Comparison of ENCODE assay signal across 32 mouse cellular contexts in genomic region chr6:92126861-92127468, GRCm38 (mm10). TPM values are rescaled to one million over a fixed set of nuclear protein-coding genes. Genes with fewer than 3 reads are reported as not detected.
A peak's percentile ranks its signal among the peaks of the same experiment; 100 is the strongest.
DNase-seq lines count a peak whose midpoint lies in the region; ATAC-seq and TF ChIP-seq lines count a peak whose summit lies in the region.
"Had no signal": no experiment of that assay in that cellular context is flagged by ENCODE, and none has a peak within 500 bp of the region (broad histone marks: within the 10 kb centered on the region; RNA-seq: fewer than 3 reads in every experiment).

No protein-coding gene starts in this region.

- no peak for TF ChIP-seq POLR2A in bone marrow macrophage, adult 2 months (IDR thresholded peaks at IDR 0.05; ENCODE audit: borderline replicate concordance, low read depth, low read length)

- no peak for TF ChIP-seq EP300 in lung, postnatal 0 days (IDR thresholded peaks at IDR 0.05)

- WGBS in lung, postnatal 0 days, result 94% methylated on average over 1 of the region's 1 CpGs
- 17% methylated on average over 1 of the region's 1 CpGs for WGBS in macrophage (ENCODE audit: missing documents)
- WGBS in forebrain, embryonic 12.5 days, result 95% methylated on average over 1 of the region's 1 CpGs
- 91% methylated on average over 1 of the region's 1 CpGs for WGBS in intestine, embryonic 15.5 days

- no peaks in the 10 kb centered on the region for H3K9me3 ChIP-seq in lung, postnatal 0 days (ENCODE audit: low read length)
- no peaks in the 10 kb centered on the region for H3K9me3 ChIP-seq in forebrain, embryonic 12.5 days
- H3K9me3 ChIP-seq in intestine, embryonic 15.5 days, result no peaks in the 10 kb centered on the region
- H3K9me3 ChIP-seq: embryonic facial prominence, embryonic 12.5 days; heart, embryonic 10.5 days; kidney, embryonic 15.5 days; limb, embryonic 13.5 days; lung, embryonic 15.5 days; midbrain, embryonic 12.5 days; neural tube, embryonic 13.5 days had no signal

- H3K9ac ChIP-seq in lung, postnatal 0 days (replicated peaks; ENCODE audit: low read depth), result no peak overlapping the region
- no peak overlapping the region for H3K9ac ChIP-seq in forebrain, embryonic 12.5 days
- H3K9ac ChIP-seq in intestine, embryonic 15.5 days, result no peak overlapping the region
- H3K9ac ChIP-seq: embryonic facial prominence, embryonic 12.5 days; hindbrain, embryonic 14.5 days; kidney, embryonic 15.5 days; limb, embryonic 13.5 days; lung, embryonic 15.5 days; midbrain, embryonic 12.5 days; neural tube, embryonic 13.5 days had no signal

- H3K4me1 ChIP-seq in lung, postnatal 0 days (ENCODE audit: insufficient read depth, low read depth, low read length), result no peaks in the 10 kb centered on the region; the same call in 1 of the 2 replicates
- H3K4me1 ChIP-seq in bone marrow macrophage, adult 2 months (ENCODE audit: control insufficient read depth, insufficient read depth, low read length), result peaks cover 12% of the 10 kb centered on the region
- 0 out of 2 replicates have a peak, but pooled peaks cover under 1% of the 10 kb centered on the region for H3K4me1 ChIP-seq in forebrain, embryonic 12.5 days
- no peaks in the 10 kb centered on the region for H3K4me1 ChIP-seq in intestine, embryonic 15.5 days (replicated peaks)
- H3K4me1 ChIP-seq: limb, embryonic 13.5 days; midbrain, embryonic 12.5 days; neural tube, embryonic 13.5 days had no signal

- no peak for ATAC-seq in lung, postnatal 0 days
- peak; percentile 39; the same call in 1 of the 2 replicates for ATAC-seq in neutrophil, adult 5-6 weeks (ENCODE audit: extremely low read depth, insufficient number of reproducible peaks, low FRiP score, poor library complexity, severe bottlenecking)
- no peak for ATAC-seq in activated CD4-positive, CD25-positive, alpha-beta regulatory T cell, adult 4 months
- ATAC-seq in forebrain, embryonic 12.5 days (ENCODE audit: low FRiP score), result no peak
- no peak for ATAC-seq in intestine, embryonic 15.5 days
- ATAC-seq: CD4-positive, CD25-positive, alpha-beta regulatory T cell, adult 4 months; forebrain, embryonic 16.5 days; Patski had no signal

- peaks cover 81% of the 10 kb centered on the region for H3K79me2 ChIP-seq in macrophage (ENCODE audit: inconsistent target)

- H3K36me3 ChIP-seq in lung, postnatal 0 days (ENCODE audit: insufficient read depth, low read length), result no peaks in the 10 kb centered on the region
- H3K36me3 ChIP-seq in macrophage (ENCODE audit: inconsistent target), result no peaks in the 10 kb centered on the region
- no peaks in the 10 kb centered on the region for H3K36me3 ChIP-seq in forebrain, embryonic 12.5 days (replicated peaks)
- no peaks in the 10 kb centered on the region for H3K36me3 ChIP-seq in intestine, embryonic 15.5 days
- H3K36me3 ChIP-seq: heart, embryonic 10.5 days; lung, embryonic 15.5 days; midbrain, embryonic 12.5 days; neural tube, embryonic 13.5 days had no signal

- no peak overlapping the region for H3K4me2 ChIP-seq in lung, postnatal 0 days (replicated peaks; ENCODE audit: low read depth, low read length)
- H3K4me2 ChIP-seq in forebrain, embryonic 12.5 days, result no peak overlapping the region
- H3K4me2 ChIP-seq in intestine, embryonic 15.5 days (replicated peaks), result no peak overlapping the region
- H3K4me2 ChIP-seq: embryonic facial prominence, embryonic 12.5 days; hindbrain, embryonic 14.5 days; kidney, embryonic 15.5 days; limb, embryonic 13.5 days; liver, embryonic 11.5 days; lung, embryonic 15.5 days; midbrain, embryonic 12.5 days; neural tube, embryonic 13.5 days had no signal

- no peak overlapping the region for H3K4me3 ChIP-seq in lung, postnatal 0 days (ENCODE audit: low read depth, low read length)
- no peak overlapping the region for H3K4me3 ChIP-seq in bone marrow macrophage, adult 2 months (ENCODE audit: insufficient read depth, low read length)
- H3K4me3 ChIP-seq in macrophage (ENCODE audit: inconsistent target), result no peak overlapping the region
- no peak overlapping the region for H3K4me3 ChIP-seq in forebrain, embryonic 12.5 days (replicated peaks)
- no peak overlapping the region for H3K4me3 ChIP-seq in intestine, embryonic 15.5 days (replicated peaks)
- H3K4me3 ChIP-seq: embryonic facial prominence, embryonic 12.5 days; heart, embryonic 10.5 days; kidney, embryonic 15.5 days; layer of hippocampus, adult 2 months; left cerebral cortex, adult 2 months; limb, embryonic 13.5 days; lung, embryonic 15.5 days; midbrain, embryonic 12.5 days; neural tube, embryonic 13.5 days had no signal

- no peak overlapping the region for H3K27ac ChIP-seq in lung, postnatal 0 days (ENCODE audit: low read length)
- peak overlapping the region; percentile 21 for H3K27ac ChIP-seq in bone marrow macrophage, adult 2 months (ENCODE audit: insufficient read depth, low read depth, low read length)
- peak overlapping the region; percentile 19 for H3K27ac ChIP-seq in macrophage
- no peak overlapping the region for H3K27ac ChIP-seq in forebrain, embryonic 12.5 days
- no peak overlapping the region for H3K27ac ChIP-seq in intestine, embryonic 15.5 days
- H3K27ac ChIP-seq: embryonic facial prominence, embryonic 12.5 days; heart, embryonic 10.5 days; hindbrain, embryonic 14.5 days; kidney, embryonic 15.5 days; layer of hippocampus, adult 2 months; left cerebral cortex, adult 2 months; limb, embryonic 13.5 days; lung, embryonic 15.5 days; midbrain, embryonic 12.5 days; neural tube, embryonic 13.5 days had no signal

- H3K27me3 ChIP-seq in lung, postnatal 0 days (replicated peaks; ENCODE audit: insufficient read depth, low read length), result no peaks in the 10 kb centered on the region
- H3K27me3 ChIP-seq in forebrain, embryonic 12.5 days, result no peaks in the 10 kb centered on the region
- no peaks in the 10 kb centered on the region for H3K27me3 ChIP-seq in intestine, embryonic 15.5 days (replicated peaks)
- H3K27me3 ChIP-seq: embryonic facial prominence, embryonic 12.5 days; kidney, embryonic 15.5 days; limb, embryonic 13.5 days; lung, embryonic 15.5 days; midbrain, embryonic 12.5 days; neural tube, embryonic 13.5 days; Patski had no signal

- no peak for TF ChIP-seq CTCF in lung, postnatal 0 days (IDR thresholded peaks at IDR 0.05)
- TF ChIP-seq CTCF in bone marrow macrophage, adult 2 months (IDR thresholded peaks at IDR 0.05; ENCODE audit: low read depth, low read length), result no peak

- DNase-seq in lung, postnatal 0 days (ENCODE audit: low spot score), result peak; percentile 12
- no peak for DNase-seq in lung, postnatal 4 days
- DNase-seq: adrenal gland, postnatal 14 days; cerebellum, adult 8-10 months; cerebellum, postnatal 25 days; embryo, embryonic 11 days; gastrocnemius, postnatal 10 days; heart, adult 11 months; heart, postnatal 4 days; kidney, adult 11 months; kidney, postnatal 25 days; thymus, postnatal 14 days had no signal

RNA-seq across cellular contexts. Expression of gene Nr2c2, which starts 35.8 kb away (rescaled TPM):
- 14.7 and 15.7 TPM in 2 replicates for polyA plus RNA-seq in lung, postnatal 0 days (2015; fragmentation: Nextera tagmentation; extraction: Ambion mirVana)
- polyA plus RNA-seq in bone marrow macrophage, adult 2 months (2012; ENCODE audit: insufficient read depth, insufficient read length, missing spikeins), result 26.2 and 28.2 TPM in 2 replicates
- 100 to 1,000 TPM in 4 of 26 experiments, 10 to 100 TPM in 22; 42.1 to 117 (median 86.8) TPM for total RNA-seq in macrophage (2018; cell fraction: chromatin; rRNA removed)
- 10 to 100 TPM in 25 of 26 experiments, 1 to 10 TPM in 1; 8.2 to 25.1 (median 16.6) TPM for total RNA-seq in macrophage (2018; cell fraction: cytosol; rRNA removed)
- 10 to 100 TPM; 27.0 to 74.3 (median 51.0) TPM for total RNA-seq in macrophage (2018; cell fraction: nucleus; rRNA removed)
- 7.5 to 11.6 TPM (median 8.7 TPM) in 3 replicates for polyA plus RNA-seq in macrophage (2018)
- 69.7 and 77.7 TPM in 2 replicates for total RNA-seq in neutrophil, adult 5-6 weeks (2017)
- 10 to 100 TPM; 66.0 to 72.5 TPM for polyA plus RNA-seq in activated CD4-positive, CD25-positive, alpha-beta regulatory T cell, adult 4 months (2017; shearing (Covaris generic))
- 24.0 and 36.0 TPM in 2 replicates for polyA plus RNA-seq in forebrain, embryonic 12.5 days (2016; fragmentation: Nextera tagmentation; extraction: Ambion mirVana)
- 18.3 and 19.3 TPM in 2 replicates for polyA plus RNA-seq in intestine, embryonic 15.5 days (2015; fragmentation: Nextera tagmentation; extraction: Ambion mirVana)

RNA-seq across cellular contexts. Expression of gene Mrps25, which starts 56.9 kb away (rescaled TPM):
- polyA plus RNA-seq in lung, postnatal 0 days (2015; fragmentation: Nextera tagmentation; extraction: Ambion mirVana), result 26.5 and 33.9 TPM in 2 replicates
- polyA plus RNA-seq in bone marrow macrophage, adult 2 months (2012; ENCODE audit: insufficient read depth, insufficient read length, missing spikeins), result 48.5 and 58.0 TPM in 2 replicates
- total RNA-seq in macrophage (2018; cell fraction: chromatin; rRNA removed), result 10 to 100 TPM; 10.2 to 55.9 (median 26.5) TPM
- 10 to 100 TPM; 16.0 to 31.2 (median 22.2) TPM for total RNA-seq in macrophage (2018; cell fraction: cytosol; rRNA removed)
- total RNA-seq in macrophage (2018; cell fraction: nucleus; rRNA removed), result 10 to 100 TPM in 17 of 26 experiments, 1 to 10 TPM in 9; 4.6 to 39.6 (median 12.7) TPM
- polyA plus RNA-seq in macrophage (2018), result 20.5 to 40.7 TPM (median 29.2 TPM) in 3 replicates
- total RNA-seq in neutrophil, adult 5-6 weeks (2017), result 19.2 and 19.3 TPM in 2 replicates
- 10 to 100 TPM; 55.9 to 56.5 TPM for polyA plus RNA-seq in activated CD4-positive, CD25-positive, alpha-beta regulatory T cell, adult 4 months (2017; shearing (Covaris generic))
- polyA plus RNA-seq in forebrain, embryonic 12.5 days (2016; fragmentation: Nextera tagmentation; extraction: Ambion mirVana), result 73.0 and 73.5 TPM in 2 replicates
- polyA plus RNA-seq in intestine, embryonic 15.5 days (2015; fragmentation: Nextera tagmentation; extraction: Ambion mirVana), result 103 and 109 TPM in 2 replicates

Comparison
In these comparisons a context has a peak if more than half of its experiments do, and no peak if none do; other contexts are left out.
1. H3K27ac ChIP-seq: peak in bone marrow macrophage, adult 2 months (single experiment) and macrophage (single experiment); none in lung, postnatal 0 days (single experiment), forebrain, embryonic 12.5 days (single experiment) and intestine, embryonic 15.5 days (single experiment).